Mouse (Mus musculus): ENCODE data around the gene Timp3.

DNA sequence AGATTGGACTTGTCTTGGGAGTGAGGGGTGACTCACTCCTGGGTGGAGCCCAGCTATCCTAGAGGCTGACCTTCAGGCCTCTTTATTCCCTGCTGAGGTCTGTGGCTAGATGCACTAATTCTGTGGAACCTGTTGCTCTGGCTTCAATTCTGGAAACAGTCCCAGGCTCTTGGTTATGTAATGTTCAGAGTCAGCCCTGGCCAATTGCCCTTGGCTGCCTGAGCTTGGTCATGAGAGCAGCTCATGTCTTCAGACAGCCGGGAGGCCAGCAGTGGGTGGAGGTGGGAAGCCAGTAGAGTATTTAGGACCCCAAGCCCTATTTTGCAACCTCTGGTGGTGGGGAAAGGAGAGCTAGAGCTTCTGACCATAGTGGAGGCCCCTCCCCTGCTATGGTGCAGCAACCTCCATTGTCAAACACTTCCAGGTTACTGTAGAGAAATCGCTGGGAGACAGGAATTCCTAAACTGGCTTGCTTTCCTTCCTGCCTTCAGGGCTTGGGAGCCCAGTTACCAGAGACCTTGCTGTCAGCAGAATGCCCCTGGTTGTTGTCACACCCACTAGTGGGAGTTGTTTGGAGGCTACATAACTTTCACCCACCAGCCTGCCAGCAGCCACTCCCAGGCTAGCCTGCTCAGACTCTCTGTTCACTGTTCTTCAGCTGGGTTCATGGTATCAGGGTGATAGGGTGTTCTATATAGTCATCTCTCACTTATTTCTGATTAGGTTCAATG, 39.6 kb downstream of the Timp3 start:
- TF ChIP-seq CTCF (IDR thresholded peaks at IDR 0.05) (peak; percentile 7; the same call in 1 of the 2 replicates), EP300 (IDR thresholded peaks at IDR 0.05) (peak; percentile 82)
